Mouse (Mus musculus) hindbrain, embryonic 14.5 days (tissue): ENCODE results near the gene Stat6. TPM values are rescaled to one million over a fixed set of nuclear protein-coding genes. Genes with fewer than 3 reads are reported as not detected.

Experiments
- ATAC-seq: fragments of 200-750 bp; cut with Nextera tagmentation; 2 replicates; pipeline ENCODE4 v1.8.0; 2017; ENCODE audit warnings: moderate number of reproducible peaks, mild to moderate bottlenecking, moderate TSS enrichment, moderate library complexity; ENCODE audit not compliant: low FRiP score
- DNase-seq: peaks from one replicate; pipeline ENCODE4 v3.0.0-alpha.2; 2015; ENCODE audit warnings: low spot score
- H3K27ac ChIP-seq: fragments of 300-500 bp; sonication (generic); 2 replicates; pipeline ENCODE4 v1.5.1; 2014; ENCODE audit warnings: mild to moderate bottlenecking, moderate library complexity
- H3K27me3 ChIP-seq: fragments of 300-500 bp; sonication (generic); 2 replicates; pipeline ENCODE4 v1.6.1; 2014; ENCODE audit warnings: mild to moderate bottlenecking, low read length, mixed read lengths; ENCODE audit not compliant: control insufficient read depth, insufficient read depth
- H3K36me3 ChIP-seq: fragments of 300-500 bp; sonication (generic); replicated peaks from 2 replicates; pipeline ENCODE4 v1.6.1; 2014; ENCODE audit not compliant: control insufficient read depth, insufficient read depth
- H3K4me1 ChIP-seq: fragments of 300-500 bp; sonication (generic); replicated peaks from 2 replicates; pipeline ENCODE4 v1.6.1; 2014; ENCODE audit warnings: antibody characterized with exemption, low read length, mixed read lengths; ENCODE audit not compliant: control insufficient read depth, insufficient read depth
- H3K4me2 ChIP-seq: fragments of 300-500 bp; sonication (generic); replicated peaks from 2 replicates; pipeline ENCODE4 v1.6.1; 2014; ENCODE audit warnings: mild to moderate bottlenecking, moderate library complexity
- H3K4me3 ChIP-seq: fragments of 300-500 bp; sonication (generic); replicated peaks from 2 replicates; pipeline ENCODE4 v1.5.1; 2014; ENCODE audit warnings: mild to moderate bottlenecking, low read length
- H3K9ac ChIP-seq: fragments of 300-500 bp; sonication (generic); 2 replicates; pipeline ENCODE4 v1.6.1; 2014
- H3K9me3 ChIP-seq: fragments of 300-500 bp; sonication (generic); 2 replicates; pipeline ENCODE4 v1.6.1; 2016; ENCODE audit warnings: low read length; ENCODE audit not compliant: control insufficient read depth
- WGBS: fragments of 180-500 bp; shearing (Covaris S2); extraction: QIAGEN DNeasy Blood & Tissue Kit; methylation state at CpG from one replicate; pipeline ENCODE4 v1.1.7; 2014; 5-methylcytosine and 5-hydroxymethylcytosine counted together
- polyA plus RNA-seq: library from polyadenylated mRNA; unstranded; fragments of >200 nt; fragmentation: Nextera tagmentation; extraction: Ambion mirVana; gene quantifications from 2 replicates; pipeline ENCODE4 v1.2.1, GENCODE M21; 2014

The Stat6 gene
- polyA plus RNA-seq, 1 experiment from 2014 or later, result 4.7 TPM

DNA sequence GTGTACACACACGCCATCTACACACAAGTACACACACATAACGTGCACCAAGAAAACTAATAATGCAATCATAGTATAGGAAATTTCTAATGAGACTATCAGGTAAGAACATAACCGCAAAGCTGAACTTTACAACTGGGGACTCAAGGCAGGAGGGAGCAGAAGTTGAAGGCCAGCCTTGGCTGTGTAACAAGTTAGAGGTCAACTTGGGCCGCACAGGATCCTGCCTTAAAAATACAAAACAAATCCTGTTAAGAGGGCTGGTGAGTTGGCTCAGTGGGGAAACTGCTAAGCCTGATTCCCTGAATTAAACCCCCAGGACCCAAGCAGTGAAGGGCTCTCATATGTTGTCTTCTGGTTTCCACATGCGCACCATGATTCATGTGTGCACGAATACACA, 40.6 kb upstream of the Stat6 start:
- H3K9me3 ChIP-seq, result no peaks in the 10 kb centered on the region
- no peak overlapping the region for H3K9ac ChIP-seq
- peaks cover 96% of the 10 kb centered on the region for H3K36me3 ChIP-seq
- no peak overlapping the region for H3K4me3 ChIP-seq
- no peak overlapping the region for H3K27ac ChIP-seq
- peaks cover 10% of the 10 kb centered on the region for H3K4me1 ChIP-seq
- 94% methylated on average over 6 of the region's 6 CpGs for WGBS
- H3K4me2 ChIP-seq, result no peak overlapping the region
- H3K27me3 ChIP-seq, result no peaks in the 10 kb centered on the region
- ATAC-seq, result no peak
- no peak for DNase-seq

DNA sequence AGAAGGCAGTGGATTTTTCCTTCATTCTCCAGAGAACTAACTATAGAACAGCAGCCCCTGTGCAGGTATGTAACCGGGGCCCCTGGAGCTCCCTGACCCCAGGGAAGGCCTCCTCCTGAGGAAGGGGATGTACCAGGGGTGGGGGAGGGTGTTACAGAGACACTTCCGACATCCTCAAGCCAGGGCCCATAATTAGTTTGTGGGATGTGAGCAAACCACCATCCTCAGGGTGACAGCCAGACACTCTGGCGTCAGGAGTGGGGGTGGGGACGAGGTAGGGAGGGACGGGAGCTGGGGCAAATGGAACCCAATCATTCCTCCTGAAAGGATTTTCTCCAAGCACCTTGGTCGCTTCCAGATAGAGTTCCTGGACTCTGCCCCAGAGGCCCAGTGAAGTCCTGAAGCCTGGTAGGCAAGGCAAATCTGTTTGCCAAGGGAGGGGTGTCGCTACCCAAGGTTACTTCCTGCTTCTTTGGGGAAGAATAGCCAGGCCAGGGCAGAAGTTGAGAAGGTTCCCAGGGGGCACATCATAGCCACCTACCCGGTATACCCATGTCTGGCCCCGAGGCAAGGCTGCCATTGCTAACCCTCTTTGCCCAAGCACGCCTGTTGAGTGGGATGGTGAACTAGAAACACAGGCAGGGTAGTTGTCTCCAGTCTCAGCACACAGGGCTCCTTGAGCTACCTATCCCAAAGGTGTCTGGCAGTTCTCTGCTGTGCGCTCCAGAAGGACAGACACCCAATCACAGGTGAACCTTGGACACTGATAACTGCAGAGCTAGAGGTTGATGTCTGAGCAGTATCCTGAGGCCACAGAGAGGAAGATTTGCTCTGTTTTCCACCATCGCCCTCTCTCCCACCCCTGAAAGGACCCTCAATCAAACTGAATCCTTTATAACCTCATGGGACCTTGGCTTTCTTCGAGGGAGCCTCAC, 39.1 kb upstream of the Stat6 start:
- no peaks in the 10 kb centered on the region for H3K9me3 ChIP-seq
- DNase-seq (no peak), ATAC-seq (no peak)
- 83% methylated on average over 13 of the region's 13 CpGs for WGBS
- no peaks in the 10 kb centered on the region for H3K27me3 ChIP-seq
- H3K9ac ChIP-seq, result no peak overlapping the region
- H3K4me3 ChIP-seq, result no peak overlapping the region
- no peak overlapping the region for H3K27ac ChIP-seq
- H3K4me1 ChIP-seq, result no peaks in the 10 kb centered on the region
- H3K4me2 ChIP-seq, result no peak overlapping the region
- H3K36me3 ChIP-seq, result peaks cover 97% of the 10 kb centered on the region

DNA sequence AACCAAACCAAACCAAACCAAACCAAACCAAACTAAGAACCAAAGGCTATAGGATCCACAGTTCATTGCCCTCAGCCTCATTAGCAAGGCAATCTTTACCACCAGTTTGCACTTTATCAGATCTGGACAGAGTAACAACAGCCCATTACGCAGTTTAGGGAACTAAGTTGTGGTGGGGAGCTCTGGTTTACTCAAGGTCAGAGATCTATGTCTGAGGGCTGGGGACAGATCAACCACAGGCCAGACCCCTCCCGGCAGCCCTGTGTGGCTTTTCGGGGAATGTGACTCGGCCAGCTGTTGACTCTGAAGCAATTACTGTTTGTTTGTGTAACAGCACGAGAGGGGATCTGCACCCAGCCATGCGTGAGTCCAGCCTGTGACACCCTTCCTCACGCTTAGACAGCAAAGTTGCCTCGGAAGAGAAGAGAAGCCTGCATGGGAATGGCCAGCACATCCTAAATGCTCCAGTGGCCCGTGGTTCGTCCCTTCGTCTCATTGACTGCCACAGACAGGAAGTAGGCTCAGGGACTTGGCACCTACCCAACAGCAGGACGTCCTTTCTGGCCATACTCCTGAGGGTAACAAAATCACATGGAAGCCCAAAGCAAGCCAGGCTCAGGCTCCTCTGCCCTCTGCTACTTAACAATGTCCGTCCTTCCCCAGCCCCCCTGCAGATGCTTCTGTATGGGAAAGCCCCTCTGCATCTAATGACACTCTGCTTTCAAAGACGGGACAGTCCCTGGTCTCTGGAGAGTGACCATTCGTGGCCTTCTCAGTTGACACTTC, 38.1 kb upstream of the Stat6 start:
- no peak overlapping the region for H3K4me2 ChIP-seq
- WGBS, result 72% methylated on average over 15 of the region's 15 CpGs
- H3K36me3 ChIP-seq, result peaks cover 97% of the 10 kb centered on the region
- ATAC-seq (no peak), DNase-seq (no peak)
- H3K4me3 ChIP-seq, result no peak overlapping the region
- no peaks in the 10 kb centered on the region for H3K4me1 ChIP-seq
- H3K27ac ChIP-seq, result no peak overlapping the region
- no peaks in the 10 kb centered on the region for H3K9me3 ChIP-seq
- H3K9ac ChIP-seq, result no peak overlapping the region
- no peaks in the 10 kb centered on the region for H3K27me3 ChIP-seq

DNA sequence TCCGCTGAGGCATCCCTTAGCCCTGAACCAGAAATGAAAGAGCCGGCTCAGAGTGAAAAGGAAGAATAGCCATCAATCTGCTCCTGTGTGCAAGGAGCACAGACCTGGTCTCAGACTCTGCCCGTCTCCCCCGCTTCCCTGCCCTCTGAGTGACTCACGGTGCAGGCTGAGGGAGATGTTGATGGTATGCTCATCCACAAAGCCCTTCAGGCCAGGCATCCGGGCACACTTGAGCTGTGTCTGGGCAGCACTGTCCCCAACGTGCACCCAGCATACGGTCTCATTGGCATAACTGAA, 37.6 kb upstream of the Stat6 start:
- H3K36me3 ChIP-seq, result peaks cover 99% of the 10 kb centered on the region
- H3K27ac ChIP-seq, result no peak overlapping the region
- H3K27me3 ChIP-seq, result no peaks in the 10 kb centered on the region
- H3K4me3 ChIP-seq, result no peak overlapping the region
- no peak overlapping the region for H3K9ac ChIP-seq
- no peaks in the 10 kb centered on the region for H3K9me3 ChIP-seq
- ATAC-seq (no peak), DNase-seq (no peak)
- no peak overlapping the region for H3K4me2 ChIP-seq
- no peaks in the 10 kb centered on the region for H3K4me1 ChIP-seq
- 85% methylated on average over 8 of the region's 8 CpGs for WGBS

DNA sequence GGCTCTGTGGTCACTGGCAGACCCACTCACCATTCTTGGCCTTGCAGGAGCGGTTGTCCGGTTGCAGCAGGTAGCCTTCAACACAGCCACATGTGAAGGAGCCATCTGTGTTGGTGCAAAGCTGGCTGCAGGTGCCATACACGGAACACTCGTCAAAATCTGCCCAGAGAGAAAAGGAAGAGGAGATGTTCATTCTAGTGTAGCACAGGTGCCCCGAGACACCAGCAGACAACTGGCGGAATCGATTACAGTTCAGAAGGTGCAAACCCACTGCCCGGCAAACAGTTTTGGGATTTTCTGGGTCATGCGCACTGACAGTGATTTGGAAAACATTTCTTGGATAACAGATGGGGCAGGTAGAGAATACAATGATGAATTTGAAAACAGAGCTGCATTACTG, 37.0 kb upstream of the Stat6 start:
- WGBS, result 95% methylated on average over 9 of the region's 9 CpGs
- DNase-seq (no peak), ATAC-seq (no peak)
- Histone ChIP-seq H3K4me1 (no peaks in the 10 kb centered on the region), H3K9me3 (no peaks in the 10 kb centered on the region), H3K9ac (no peak overlapping the region), H3K27ac (no peak overlapping the region), H3K27me3 (no peaks in the 10 kb centered on the region), H3K4me3 (no peak overlapping the region), H3K4me2 (no peak overlapping the region), H3K36me3 (peaks cover 99% of the 10 kb centered on the region)

DNA sequence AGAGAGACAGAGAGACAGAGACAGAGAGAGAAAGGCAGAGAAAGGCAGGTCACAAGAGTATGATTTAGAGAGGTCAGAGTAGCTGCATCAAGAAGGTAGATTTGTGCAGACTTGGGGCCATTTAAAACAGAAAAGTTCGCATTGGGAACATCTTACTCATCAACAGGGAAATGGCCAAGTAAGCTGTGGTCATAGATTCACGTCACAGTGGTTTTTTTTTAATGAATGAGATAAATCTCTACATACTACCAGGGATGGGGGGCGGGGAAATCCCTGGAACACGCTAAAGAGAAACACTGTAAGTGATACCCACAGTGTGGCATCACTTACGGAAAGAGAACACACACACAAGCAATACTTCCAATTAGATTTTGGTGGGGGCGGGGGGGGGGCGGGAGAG, 35.7 kb upstream of the Stat6 start:
- Histone ChIP-seq H3K36me3 (peaks cover 97% of the 10 kb centered on the region), H3K9me3 (no peaks in the 10 kb centered on the region), H3K9ac (no peak overlapping the region), H3K4me3 (no peak overlapping the region), H3K27me3 (no peaks in the 10 kb centered on the region), H3K4me2 (no peak overlapping the region), H3K4me1 (no peaks in the 10 kb centered on the region), H3K27ac (no peak overlapping the region)
- WGBS, result 90% methylated on average over 7 of the region's 7 CpGs
- DNase-seq (no peak), ATAC-seq (no peak)

DNA sequence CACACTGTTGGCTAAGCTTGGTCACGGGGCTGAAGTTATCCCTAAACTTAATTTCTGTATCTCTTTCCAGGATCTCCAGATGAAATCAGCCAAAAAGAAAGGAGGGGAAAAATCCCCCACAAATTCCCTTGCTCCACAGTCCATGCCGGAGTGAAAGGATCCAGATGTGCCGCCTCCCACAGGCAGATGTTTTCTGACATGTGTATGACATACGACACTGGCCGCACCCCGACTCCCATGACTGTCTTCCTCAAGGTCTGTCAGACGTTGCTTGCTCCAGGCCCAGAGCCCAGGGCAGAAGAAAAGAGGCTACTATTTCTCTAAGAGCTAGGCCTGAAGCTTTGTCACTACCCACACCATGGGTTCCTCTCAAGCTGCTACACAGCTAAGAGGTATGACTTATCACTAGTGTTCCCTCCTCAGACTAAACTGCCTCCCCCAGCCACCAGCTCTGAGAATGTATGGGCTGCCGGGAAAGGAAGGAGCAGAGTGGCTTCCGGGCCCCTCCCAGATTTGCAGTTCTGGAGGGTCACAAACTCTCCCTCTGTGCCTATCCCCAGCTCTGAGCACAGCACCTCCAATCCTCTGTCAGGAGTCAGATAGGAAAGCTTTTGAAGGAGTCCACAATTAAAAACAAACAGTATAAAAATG, 33.2 kb upstream of the Stat6 start:
- DNase-seq (no peak), ATAC-seq (no peak)
- no peaks in the 10 kb centered on the region for H3K9me3 ChIP-seq
- H3K27ac ChIP-seq, result no peak overlapping the region
- no peak overlapping the region for H3K9ac ChIP-seq
- no peaks in the 10 kb centered on the region for H3K27me3 ChIP-seq
- H3K4me2 ChIP-seq, result no peak overlapping the region
- 82% methylated on average over 9 of the region's 9 CpGs for WGBS
- H3K4me3 ChIP-seq, result no peak overlapping the region
- peaks cover 86% of the 10 kb centered on the region for H3K36me3 ChIP-seq
- peaks cover 8% of the 10 kb centered on the region for H3K4me1 ChIP-seq

DNA sequence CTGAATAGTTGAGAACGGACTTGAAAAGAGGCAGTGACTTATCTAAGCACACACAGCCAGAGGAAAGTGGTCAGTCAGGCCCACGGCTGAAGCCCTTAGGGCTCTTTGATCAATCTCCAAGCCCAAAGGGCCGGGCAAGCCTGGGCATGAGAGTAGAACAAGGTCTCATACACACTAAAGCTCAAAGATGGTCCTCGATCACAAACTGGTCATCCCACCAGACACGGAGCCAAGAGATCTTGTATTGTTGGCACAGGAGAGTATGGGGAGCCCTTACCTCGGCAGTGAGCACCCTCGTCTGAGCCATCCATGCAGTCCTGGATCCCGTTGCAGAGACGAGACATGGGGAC, 32.7 kb upstream of the Stat6 start:
- ATAC-seq (no peak), DNase-seq (no peak)
- no peak overlapping the region for H3K4me2 ChIP-seq
- H3K4me1 ChIP-seq, result peaks cover 13% of the 10 kb centered on the region
- H3K4me3 ChIP-seq, result no peak overlapping the region
- H3K27me3 ChIP-seq, result no peaks in the 10 kb centered on the region
- H3K36me3 ChIP-seq, result peaks cover 81% of the 10 kb centered on the region
- H3K27ac ChIP-seq, result no peak overlapping the region
- no peak overlapping the region for H3K9ac ChIP-seq
- H3K9me3 ChIP-seq, result no peaks in the 10 kb centered on the region
- 93% methylated on average over 9 of the region's 9 CpGs for WGBS

DNA sequence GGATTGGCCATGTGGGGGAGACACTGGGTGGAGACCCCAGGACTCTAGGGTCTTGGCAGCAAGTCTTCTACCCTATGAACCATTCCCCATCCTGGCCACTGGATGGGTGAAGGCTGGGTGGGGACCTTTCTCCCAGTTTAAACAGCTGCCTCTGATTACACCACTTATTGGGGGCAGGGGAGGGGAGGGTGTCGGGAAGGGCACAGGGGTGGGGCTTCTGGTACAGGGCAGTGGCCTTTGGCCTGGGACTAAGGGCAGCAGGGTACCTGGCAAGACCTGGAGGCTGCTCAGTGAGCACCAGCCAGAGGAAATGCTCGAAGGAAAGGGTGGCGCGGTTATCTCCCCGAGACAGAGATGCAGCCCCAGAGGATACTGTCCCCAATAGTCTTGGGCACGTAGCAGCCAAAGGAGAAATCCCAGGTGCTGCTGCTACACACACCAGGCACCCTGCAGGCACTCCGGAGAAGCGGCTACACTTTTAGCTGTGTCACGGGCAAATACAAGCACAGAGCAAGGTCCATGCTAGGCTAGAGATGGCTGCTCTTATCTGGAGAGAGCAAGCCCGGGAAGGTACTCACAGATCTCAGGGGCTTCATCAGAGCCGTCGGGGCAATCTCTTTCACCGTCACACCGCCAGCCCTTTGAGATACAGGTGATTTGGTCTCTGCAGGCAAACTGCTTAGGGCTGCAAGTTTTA, 30.6 kb upstream of the Stat6 start:
- no peak for ATAC-seq
- Histone ChIP-seq H3K27me3 (no peaks in the 10 kb centered on the region), H3K9me3 (no peaks in the 10 kb centered on the region), H3K4me3 (no peak overlapping the region), H3K4me1 (peaks cover 34% of the 10 kb centered on the region), H3K27ac (no peak overlapping the region), H3K9ac (no peak overlapping the region), H3K36me3 (peaks cover 64% of the 10 kb centered on the region), H3K4me2 (no peak overlapping the region)
- 90% methylated on average over 14 of the region's 14 CpGs for WGBS
- no peak for DNase-seq
